Mouse (Mus musculus): Measurements from ENCODE around the gene Cd5. TPM values are rescaled to one million over a fixed set of nuclear protein-coding genes. Genes with fewer than 3 reads are reported as not detected.

Gene Cd5
- polyA plus RNA-seq (2015; fragmentation: Nextera tagmentation; extraction: Ambion mirVana), result 0.45 and 0.91 TPM in 2 replicates

DNA sequence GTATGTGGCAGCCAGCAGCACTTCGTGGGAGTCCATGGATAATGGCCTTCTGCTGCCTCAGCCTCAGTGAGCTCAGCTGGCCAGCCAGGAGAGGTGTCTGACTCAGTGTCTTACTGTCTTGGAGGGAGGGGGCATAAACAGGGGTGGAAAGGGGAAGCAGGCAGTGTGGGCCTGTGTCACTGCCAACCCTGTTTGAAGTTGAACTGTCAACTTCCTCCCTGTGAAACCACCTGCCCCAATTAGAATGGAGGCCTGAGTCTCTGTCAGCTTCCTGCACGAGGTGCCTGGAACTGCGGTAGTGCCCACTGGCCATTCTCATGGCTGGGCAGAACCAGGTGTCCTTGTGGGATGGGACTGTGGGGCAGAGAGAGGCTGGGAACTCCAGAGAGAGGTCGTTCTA, at the start of gene Cd5:
Cd5 (minus strand) TSS at position 192 of the 400 bp plus-strand sequence.
- no peak within 1 kb of the TSS for H3K4me3 ChIP-seq
- ATAC-seq (ENCODE audit: borderline replicate concordance, extremely low read depth, low FRiP score, low TSS enrichment), result no peak

DNA sequence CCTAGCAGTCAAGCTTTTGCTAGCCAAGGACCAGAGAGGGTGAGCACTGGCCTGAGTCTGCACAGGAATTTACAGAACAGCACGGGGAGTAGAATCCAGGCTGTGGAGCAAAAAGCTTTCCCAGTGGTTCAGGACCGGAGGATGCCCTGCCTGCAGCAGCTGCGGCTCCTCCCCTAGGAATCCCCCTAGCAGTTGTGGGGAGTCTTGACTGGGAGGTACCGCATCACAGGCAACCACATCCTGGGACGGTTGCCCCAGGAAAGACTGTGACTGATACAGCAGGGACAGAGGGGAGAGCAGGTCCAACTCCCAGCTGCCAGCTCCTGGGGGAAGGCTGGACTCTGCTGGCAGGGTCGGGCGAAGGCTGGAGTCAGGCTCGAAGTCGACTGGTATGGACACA, 49.4 kb upstream of the Cd5 start:
- no peaks in the 10 kb centered on the region for H3K4me1 ChIP-seq
- ATAC-seq (ENCODE audit: borderline replicate concordance, extremely low read depth, low FRiP score, low TSS enrichment), result no peak
- no peaks in the 10 kb centered on the region for H3K27me3 ChIP-seq
- no peaks in the 10 kb centered on the region for H3K36me3 ChIP-seq
- no peak overlapping the region for H3K9ac ChIP-seq
- H3K4me2 ChIP-seq, result no peak overlapping the region
- no peak overlapping the region for H3K27ac ChIP-seq
- WGBS, result 78% methylated on average over 9 of the region's 9 CpGs
- no peaks in the 10 kb centered on the region for H3K9me3 ChIP-seq
- H3K4me3 ChIP-seq, result no peak overlapping the region

More for the DNA sequence above, at the start of gene Cd5:
- Histone ChIP-seq H3K27me3 (no peaks in the 10 kb centered on the region), H3K9ac (no peak within 1 kb of the TSS), H3K27ac (no peak within 1 kb of the TSS), H3K4me1 (peaks cover 12% of the 10 kb centered on the region), H3K9me3 (no peaks in the 10 kb centered on the region), H3K4me2 (no peak within 1 kb of the TSS), H3K36me3 (no peaks in the 10 kb centered on the region)
- WGBS, result 58% methylated on average over 4 of the region's 4 CpGs

DNA sequence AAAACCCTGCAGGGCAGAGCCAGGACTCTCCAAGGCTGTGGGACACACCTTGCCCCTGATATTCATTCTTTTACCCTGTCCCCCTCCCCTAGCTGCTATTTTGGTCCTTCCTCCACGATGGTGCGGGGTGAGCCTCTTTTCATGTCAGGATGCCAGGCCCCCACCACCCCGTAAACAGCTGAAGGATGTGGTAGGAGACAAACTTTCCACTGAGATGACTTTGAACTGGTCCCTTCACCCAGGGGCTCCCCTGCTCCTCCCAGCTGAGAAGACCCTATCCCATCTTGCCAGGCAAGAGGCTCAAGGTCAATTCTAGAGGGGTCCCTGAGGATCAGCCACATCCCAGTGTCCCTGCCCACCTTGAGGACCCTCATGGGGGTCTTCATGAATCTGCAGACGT, 48.6 kb upstream of the Cd5 start:
- Histone ChIP-seq H3K36me3 (no peaks in the 10 kb centered on the region), H3K9ac (no peak overlapping the region), H3K27me3 (no peaks in the 10 kb centered on the region), H3K4me3 (no peak overlapping the region), H3K27ac (no peak overlapping the region), H3K9me3 (no peaks in the 10 kb centered on the region), H3K4me2 (no peak overlapping the region), H3K4me1 (no peaks in the 10 kb centered on the region)
- 79% methylated on average over 4 of the region's 4 CpGs for WGBS
- ATAC-seq (ENCODE audit: borderline replicate concordance, extremely low read depth, low FRiP score, low TSS enrichment), result no peak

DNA sequence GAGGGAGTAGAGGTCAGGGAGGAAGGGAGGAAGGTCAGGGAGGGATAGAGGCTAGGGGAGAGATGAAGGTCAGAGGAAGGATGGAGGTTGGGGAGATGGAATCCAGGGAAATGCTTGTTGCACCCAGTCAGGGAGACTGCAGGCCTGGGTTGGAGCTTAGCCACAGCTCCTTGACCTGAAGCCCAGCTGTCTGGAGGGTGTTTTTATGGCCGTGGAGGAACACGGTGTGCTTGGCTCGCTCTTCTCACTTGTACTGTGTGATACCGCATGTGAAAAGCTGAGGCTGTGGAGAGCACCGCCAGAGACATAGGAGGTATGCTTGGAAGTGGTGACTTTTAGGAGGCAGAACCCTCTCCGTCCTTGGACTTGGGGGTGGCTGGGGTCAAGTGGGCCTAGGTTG, 48.0 kb upstream of the Cd5 start:
- WGBS, result 69% methylated on average over 6 of the region's 6 CpGs

DNA sequence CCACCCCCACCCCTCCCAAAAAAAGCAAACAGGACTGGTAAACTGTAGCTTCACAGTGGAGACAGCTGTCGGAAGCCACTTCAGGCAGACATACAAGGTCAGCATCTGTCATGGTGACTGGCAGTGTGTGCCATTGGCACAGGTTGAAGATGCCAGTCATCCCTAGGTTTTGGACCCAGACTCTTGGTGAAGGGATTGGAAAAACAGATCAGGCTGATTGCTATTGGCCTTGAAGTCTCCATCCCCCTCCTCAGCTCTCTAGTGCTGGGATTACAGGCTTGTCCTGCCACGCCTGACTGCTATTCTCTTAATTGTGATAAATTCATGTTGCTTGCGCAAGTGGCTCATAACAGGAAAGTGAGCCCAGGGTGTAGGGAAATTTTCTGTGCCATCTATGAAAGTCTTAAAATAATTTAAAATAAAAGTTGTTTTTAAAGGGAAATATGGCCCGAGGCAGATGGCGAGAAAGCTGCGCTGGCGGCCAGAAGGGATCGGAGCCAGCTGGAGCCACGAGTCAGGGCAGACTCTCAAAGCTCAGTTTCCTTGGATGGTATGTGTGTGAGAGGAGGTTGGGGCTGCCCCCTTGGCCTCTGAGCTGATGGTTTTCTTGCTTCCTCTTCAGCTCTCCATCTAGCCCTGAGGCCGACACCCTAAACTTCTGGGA, 46.1 kb upstream of the Cd5 start:
- no peak for ATAC-seq (ENCODE audit: borderline replicate concordance, extremely low read depth, low FRiP score, low TSS enrichment)

More for the DNA sequence above, 48.0 kb upstream of the Cd5 start:
- no peak for ATAC-seq (ENCODE audit: borderline replicate concordance, extremely low read depth, low FRiP score, low TSS enrichment)
- Histone ChIP-seq H3K36me3 (no peaks in the 10 kb centered on the region), H3K4me2 (no peak overlapping the region), H3K27me3 (no peaks in the 10 kb centered on the region), H3K9me3 (no peaks in the 10 kb centered on the region), H3K4me1 (no peaks in the 10 kb centered on the region), H3K27ac (no peak overlapping the region), H3K4me3 (no peak overlapping the region), H3K9ac (no peak overlapping the region)

DNA sequence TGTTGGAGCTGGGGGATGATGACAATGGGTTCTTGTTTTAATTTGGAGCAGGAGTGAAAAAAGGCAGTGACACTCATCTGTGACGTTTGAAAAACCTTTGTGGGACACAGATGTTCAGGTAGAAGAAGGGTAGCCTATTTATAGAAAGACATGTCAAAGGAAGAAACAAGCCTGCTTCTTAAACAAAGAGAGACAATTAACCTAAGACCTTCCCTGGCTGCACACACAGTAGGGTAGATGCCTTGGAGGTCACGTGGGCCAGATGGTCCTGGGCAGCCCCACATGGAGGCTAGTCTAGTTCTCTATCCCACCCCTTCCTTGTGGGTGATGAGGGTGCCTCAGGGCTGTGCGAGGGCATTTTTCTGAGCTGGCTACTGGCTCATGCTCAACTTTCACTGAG, 45.3 kb upstream of the Cd5 start:
- H3K4me3 ChIP-seq, result no peak overlapping the region
- no peak for ATAC-seq (ENCODE audit: borderline replicate concordance, extremely low read depth, low FRiP score, low TSS enrichment)
- no peaks in the 10 kb centered on the region for H3K36me3 ChIP-seq
- H3K4me1 ChIP-seq, result no peaks in the 10 kb centered on the region
- no peaks in the 10 kb centered on the region for H3K9me3 ChIP-seq
- no peak overlapping the region for H3K27ac ChIP-seq
- H3K9ac ChIP-seq, result no peak overlapping the region
- WGBS, result 44% methylated on average over 3 of the region's 3 CpGs
- H3K27me3 ChIP-seq, result no peaks in the 10 kb centered on the region
- H3K4me2 ChIP-seq, result no peak overlapping the region

More for the DNA sequence above, 46.1 kb upstream of the Cd5 start:
- no peak overlapping the region for H3K4me3 ChIP-seq
- H3K27ac ChIP-seq, result no peak overlapping the region
- H3K9me3 ChIP-seq, result no peaks in the 10 kb centered on the region
- H3K36me3 ChIP-seq, result no peaks in the 10 kb centered on the region
- no peaks in the 10 kb centered on the region for H3K4me1 ChIP-seq
- H3K9ac ChIP-seq, result no peak overlapping the region
- H3K27me3 ChIP-seq, result no peaks in the 10 kb centered on the region
- 60% methylated on average over 10 of the region's 10 CpGs for WGBS
- H3K4me2 ChIP-seq, result no peak overlapping the region

DNA sequence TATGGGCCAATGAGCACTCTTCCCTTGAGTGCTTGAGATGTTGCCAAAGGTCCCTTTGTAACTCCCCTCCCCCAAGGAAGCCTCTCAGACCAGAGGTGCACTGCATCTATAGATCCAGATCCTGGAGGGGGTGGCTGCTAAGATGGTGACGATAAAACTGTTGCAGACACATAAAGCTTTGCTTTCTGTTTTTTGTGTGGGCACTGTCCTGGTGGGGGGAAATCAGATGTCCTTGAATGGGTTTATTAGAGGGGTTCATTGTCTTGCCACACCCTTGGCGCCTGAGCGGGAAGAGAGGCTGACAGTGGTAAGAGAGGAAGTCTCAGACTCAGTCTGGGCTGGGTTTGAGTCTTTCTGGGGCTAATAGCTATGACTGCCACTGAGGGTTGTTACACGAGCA, 44.4 kb upstream of the Cd5 start:
- Histone ChIP-seq H3K4me3 (no peak overlapping the region), H3K27me3 (no peaks in the 10 kb centered on the region), H3K27ac (no peak overlapping the region), H3K4me1 (no peaks in the 10 kb centered on the region), H3K9ac (no peak overlapping the region), H3K36me3 (no peaks in the 10 kb centered on the region), H3K9me3 (no peaks in the 10 kb centered on the region), H3K4me2 (no peak overlapping the region)
- WGBS, result 73% methylated on average over 4 of the region's 4 CpGs
- no peak for ATAC-seq (ENCODE audit: borderline replicate concordance, extremely low read depth, low FRiP score, low TSS enrichment)

DNA sequence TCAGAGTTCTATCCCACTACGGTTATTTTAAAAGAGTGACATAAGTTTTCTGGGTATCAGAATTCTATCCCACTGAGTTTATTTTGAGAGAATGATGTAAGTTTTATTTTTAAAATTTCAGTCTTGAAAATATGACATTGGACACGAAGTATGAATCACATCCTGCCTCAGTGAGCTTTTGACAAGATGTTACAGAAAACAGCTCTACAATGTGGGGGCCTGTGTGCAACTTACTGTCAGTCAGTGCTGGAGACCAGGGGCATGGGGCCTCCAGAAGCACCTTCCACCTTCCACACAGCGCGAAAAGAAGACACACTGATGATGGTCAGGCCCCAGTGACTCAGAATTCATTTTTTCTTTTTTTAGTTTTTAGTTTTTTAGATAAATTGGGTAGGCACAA, 42.8 kb upstream of the Cd5 start:
- Histone ChIP-seq H3K36me3 (no peaks in the 10 kb centered on the region), H3K9me3 (no peaks in the 10 kb centered on the region), H3K4me2 (no peak overlapping the region), H3K4me1 (no peaks in the 10 kb centered on the region), H3K9ac (no peak overlapping the region), H3K27me3 (no peaks in the 10 kb centered on the region), H3K27ac (no peak overlapping the region), H3K4me3 (no peak overlapping the region)
- ATAC-seq (ENCODE audit: borderline replicate concordance, extremely low read depth, low FRiP score, low TSS enrichment), result no peak
- 75% methylated on average over 4 of the region's 4 CpGs for WGBS

DNA sequence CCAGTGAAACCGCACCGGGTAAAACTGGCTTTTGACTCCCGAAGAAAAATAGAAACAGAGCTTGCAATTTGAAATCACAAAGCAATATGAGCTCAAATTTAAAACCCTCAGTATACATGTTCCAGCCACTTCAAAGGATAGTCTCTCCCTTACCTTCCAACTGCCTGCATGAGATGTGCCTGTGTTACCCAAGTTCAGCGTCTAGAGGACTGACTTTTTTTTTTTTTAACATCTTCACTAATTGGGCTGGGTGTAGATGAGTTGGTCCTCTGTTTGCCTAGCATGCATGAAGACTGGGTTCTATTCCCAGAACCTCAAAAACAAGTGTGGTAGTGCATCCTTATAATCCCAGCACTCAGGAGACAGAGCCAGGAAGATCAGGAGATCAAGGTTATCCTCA, 38.1 kb upstream of the Cd5 start:
- 83% methylated on average over 4 of the region's 4 CpGs for WGBS
- no peak for ATAC-seq (ENCODE audit: borderline replicate concordance, extremely low read depth, low FRiP score, low TSS enrichment)
- no peaks in the 10 kb centered on the region for H3K4me1 ChIP-seq
- no peak overlapping the region for H3K4me3 ChIP-seq
- H3K36me3 ChIP-seq, result no peaks in the 10 kb centered on the region
- no peak overlapping the region for H3K4me2 ChIP-seq
- H3K9ac ChIP-seq, result no peak overlapping the region
- no peaks in the 10 kb centered on the region for H3K9me3 ChIP-seq
- no peak overlapping the region for H3K27ac ChIP-seq
- H3K27me3 ChIP-seq, result no peaks in the 10 kb centered on the region

DNA sequence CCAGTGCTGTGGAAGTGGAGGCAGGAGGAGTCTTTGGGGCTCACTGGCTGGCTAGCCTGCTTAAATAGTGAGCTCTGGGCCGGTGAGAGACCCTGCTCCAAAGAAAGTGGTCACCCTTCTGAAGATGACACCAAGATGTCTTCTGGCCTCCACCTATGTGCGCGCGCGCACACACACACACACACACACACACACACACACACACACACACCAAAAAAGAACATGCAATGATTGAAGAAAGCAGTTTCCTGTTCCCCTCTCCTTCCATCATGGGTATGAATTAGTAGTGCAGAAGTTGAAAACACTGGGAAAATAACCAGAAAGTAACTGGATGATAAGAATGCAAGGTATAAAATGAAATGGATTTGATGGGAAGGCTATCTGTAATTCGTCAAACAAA, 35.3 kb upstream of the Cd5 start:
- Histone ChIP-seq H3K27me3 (no peaks in the 10 kb centered on the region), H3K4me1 (no peaks in the 10 kb centered on the region), H3K27ac (no peak overlapping the region), H3K36me3 (no peaks in the 10 kb centered on the region), H3K9ac (no peak overlapping the region), H3K4me3 (no peak overlapping the region), H3K4me2 (no peak overlapping the region), H3K9me3 (no peaks in the 10 kb centered on the region)
- 92% methylated on average over 6 of the region's 6 CpGs for WGBS
- no peak for ATAC-seq (ENCODE audit: borderline replicate concordance, extremely low read depth, low FRiP score, low TSS enrichment)

DNA sequence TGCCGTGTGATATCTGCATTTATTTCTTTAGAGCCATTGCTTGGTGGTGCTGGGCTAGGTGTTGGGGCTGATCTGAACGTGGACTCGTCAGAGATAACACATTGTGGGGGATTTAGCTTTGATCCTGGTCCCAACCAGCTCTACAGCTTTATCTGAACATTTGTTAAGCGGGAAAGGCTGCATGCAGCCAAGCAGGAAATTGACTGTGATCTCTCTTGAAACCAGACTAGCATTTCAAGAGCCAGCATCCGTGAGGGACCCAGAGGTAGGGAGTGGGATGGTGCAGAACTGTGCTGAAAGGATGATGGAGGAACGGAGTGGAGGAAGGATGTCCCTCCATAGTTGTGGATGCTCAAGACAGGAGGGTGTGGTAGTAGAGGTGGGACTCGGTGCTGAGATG, 34.6 kb upstream of the Cd5 start:
- H3K4me2 ChIP-seq, result no peak overlapping the region
- H3K27ac ChIP-seq, result no peak overlapping the region
- no peaks in the 10 kb centered on the region for H3K4me1 ChIP-seq
- WGBS, result 56% methylated on average over 7 of the region's 7 CpGs
- H3K9ac ChIP-seq, result no peak overlapping the region
- ATAC-seq (ENCODE audit: borderline replicate concordance, extremely low read depth, low FRiP score, low TSS enrichment), result no peak
- H3K9me3 ChIP-seq, result no peaks in the 10 kb centered on the region
- no peaks in the 10 kb centered on the region for H3K36me3 ChIP-seq
- H3K27me3 ChIP-seq, result no peaks in the 10 kb centered on the region
- no peak overlapping the region for H3K4me3 ChIP-seq

DNA sequence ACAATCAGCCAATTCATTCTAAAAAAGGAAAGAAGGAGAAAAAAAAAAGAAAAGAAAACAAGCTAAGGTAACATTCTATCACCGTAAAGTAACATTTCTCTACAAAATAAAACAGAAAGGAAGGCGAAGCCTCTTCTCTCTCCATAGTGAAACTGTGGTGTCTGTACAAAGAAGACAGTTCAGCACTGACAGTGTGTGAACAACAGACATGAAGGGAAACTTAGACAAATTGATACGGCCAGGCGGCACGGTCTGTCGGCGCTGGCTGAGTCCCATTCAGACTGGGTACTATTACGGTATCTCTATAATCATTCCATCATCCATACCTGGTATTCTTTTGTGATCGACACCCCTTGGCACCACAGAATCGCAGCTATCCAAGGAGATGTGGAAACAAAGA, 34.1 kb upstream of the Cd5 start:
- no peaks in the 10 kb centered on the region for H3K27me3 ChIP-seq
- no peak overlapping the region for H3K4me3 ChIP-seq
- H3K4me2 ChIP-seq, result no peak overlapping the region
- H3K9ac ChIP-seq, result no peak overlapping the region
- H3K27ac ChIP-seq, result no peak overlapping the region
- H3K36me3 ChIP-seq, result no peaks in the 10 kb centered on the region
- H3K4me1 ChIP-seq, result no peaks in the 10 kb centered on the region
- WGBS, result 89% methylated on average over 10 of the region's 10 CpGs
- ATAC-seq (ENCODE audit: borderline replicate concordance, extremely low read depth, low FRiP score, low TSS enrichment), result no peak
- H3K9me3 ChIP-seq, result no peaks in the 10 kb centered on the region

DNA sequence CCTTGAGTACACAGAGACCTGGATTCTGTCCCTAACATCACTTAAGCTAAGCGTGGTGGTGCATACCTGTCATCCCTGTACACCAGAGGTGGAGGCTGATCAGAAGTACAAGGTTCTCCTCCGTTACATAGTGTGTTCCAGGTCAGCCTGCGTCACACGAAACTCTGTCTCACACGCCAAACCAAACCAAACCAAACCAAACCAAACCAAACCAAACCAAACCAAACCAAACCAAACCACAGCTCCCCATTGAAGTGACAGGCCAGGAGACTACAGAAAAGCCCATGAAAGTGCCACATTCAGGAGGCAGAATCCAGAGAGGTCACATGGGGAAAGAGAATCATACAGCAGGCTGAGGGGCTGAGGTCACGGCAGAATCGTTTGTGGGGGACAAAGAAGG, 33.2 kb upstream of the Cd5 start:
- WGBS, result 68% methylated on average over 7 of the region's 7 CpGs
- no peaks in the 10 kb centered on the region for H3K4me1 ChIP-seq
- no peak overlapping the region for H3K4me3 ChIP-seq
- H3K9me3 ChIP-seq, result no peaks in the 10 kb centered on the region
- ATAC-seq (ENCODE audit: borderline replicate concordance, extremely low read depth, low FRiP score, low TSS enrichment), result no peak
- H3K27me3 ChIP-seq, result no peaks in the 10 kb centered on the region
- no peaks in the 10 kb centered on the region for H3K36me3 ChIP-seq
- H3K9ac ChIP-seq, result no peak overlapping the region
- H3K27ac ChIP-seq, result no peak overlapping the region
- H3K4me2 ChIP-seq, result no peak overlapping the region

Data from lung, embryonic 15.5 days (tissue).